Mouse (Mus musculus) liver, embryonic 14.5 days (tissue): ENCODE measurements around the gene Naga. TPM values are rescaled to one million over a fixed set of nuclear protein-coding genes. Genes with fewer than 3 reads are reported as not detected.
A peak's percentile ranks its signal among the peaks of the same experiment; 100 is the strongest.

Experiments used
- ATAC-seq: fragments of 200-750 bp; cut with Nextera tagmentation; 2 replicates; pipeline ENCODE4 v1.8.0; 2017; ENCODE audit warnings: moderate number of reproducible peaks, mild to moderate bottlenecking, moderate library complexity; ENCODE audit not compliant: insufficient read depth
- DNase-seq, 3 experiments: peaks; one replicate each; pipeline ENCODE4 v3.0.0-alpha.2; 2012 to 2013; ENCODE audit warnings: low read depth in 3 of 3, low spot score in 3 of 3
- H3K27ac ChIP-seq: fragments of 300-500 bp; sonication (generic); 2 replicates; pipeline ENCODE4 v1.5.1; 2014; ENCODE audit warnings: moderate library complexity, mild to moderate bottlenecking, control low read depth, inconsistent platforms
- H3K27me3 ChIP-seq: fragments of 300-500 bp; sonication (generic); 2 replicates; pipeline ENCODE4 v1.6.1; 2014; ENCODE audit warnings: mild to moderate bottlenecking, low read length, moderate library complexity; ENCODE audit not compliant: control insufficient read depth, insufficient read depth
- H3K36me3 ChIP-seq: fragments of 300-500 bp; sonication (generic); replicated peaks from 2 replicates; pipeline ENCODE4 v1.6.1; 2014; ENCODE audit warnings: low read depth; ENCODE audit not compliant: control insufficient read depth, insufficient read depth
- H3K4me1 ChIP-seq, 2 experiments: fragments of 200-500 bp in 1 of 2; fragments of 300-500 bp in 1 of 2; sonication (generic) in 1 of 2; replicated peaks; 2 replicates each; pipeline ENCODE4 v1.6.1; 2012 to 2014; ENCODE audit warnings: antibody characterized with exemption in 1 of 2, inconsistent platforms in 1 of 2, low read length in 1 of 2; ENCODE audit not compliant: control insufficient read depth in 2 of 2, insufficient read depth in 2 of 2
- H3K4me2 ChIP-seq: fragments of 300-500 bp; sonication (generic); 2 replicates; pipeline ENCODE4 v1.6.1; 2014; ENCODE audit warnings: low read depth, mild to moderate bottlenecking, control low read depth, moderate library complexity
- H3K4me3 ChIP-seq, 2 experiments: fragments of 200-500 bp in 1 of 2; fragments of 300-500 bp in 1 of 2; sonication (generic) in 1 of 2; 2 replicates each; pipeline ENCODE4 v1.5.1; 2012 to 2014; ENCODE audit warnings: low read depth in 2 of 2, low read length in 2 of 2, mild to moderate bottlenecking in 2 of 2, control low read depth in 1 of 2, inconsistent platforms in 1 of 2, moderate library complexity in 1 of 2; ENCODE audit not compliant: insufficient read depth in 1 of 2
- H3K9ac ChIP-seq: fragments of 300-500 bp; sonication (generic); replicated peaks from 2 replicates; pipeline ENCODE4 v1.6.1; 2014; ENCODE audit warnings: mild to moderate bottlenecking, control low read depth, moderate library complexity
- H3K9me3 ChIP-seq: fragments of 300-500 bp; sonication (generic); 2 replicates; pipeline ENCODE4 v1.6.1; 2016; ENCODE audit warnings: low read length, mixed read lengths; ENCODE audit not compliant: control insufficient read depth
- CTCF ChIP-seq: IDR thresholded peaks from 2 replicates; pipeline ENCODE4 v1.5.1; 2016; ENCODE audit warnings: antibody characterized with exemption, low read depth, control low read depth
- EP300 ChIP-seq: IDR thresholded peaks from 2 replicates; pipeline ENCODE4 v1.6.1; 2016; ENCODE audit warnings: antibody characterized with exemption, low read depth
- whole genome bisulfite sequencing: fragments of 180-500 bp; shearing (Covaris S2); extraction: QIAGEN DNeasy Blood & Tissue Kit; methylation state at CpG from one replicate; pipeline ENCODE4 v1.1.7; 2014; ENCODE audit not compliant: insufficient replicate concordance; 5-methylcytosine and 5-hydroxymethylcytosine counted together
- polyA plus RNA-seq, 2 experiments: library from polyadenylated mRNA; depleted of rRNA in 1 of 2; stranded (reverse) in 1 of 2; unstranded in 1 of 2; fragments of >200 nt; fragmentation: Nextera tagmentation in 1 of 2; extraction: Ambion mirVana in 1 of 2; gene quantifications; 2 replicates each; pipeline versions ENCODE4 v1.2.1 to v1.2.3; 2012 to 2014

Gene Naga
- polyA plus RNA-seq, 2 experiments = 34.2 to 47.7 TPM

DNA sequence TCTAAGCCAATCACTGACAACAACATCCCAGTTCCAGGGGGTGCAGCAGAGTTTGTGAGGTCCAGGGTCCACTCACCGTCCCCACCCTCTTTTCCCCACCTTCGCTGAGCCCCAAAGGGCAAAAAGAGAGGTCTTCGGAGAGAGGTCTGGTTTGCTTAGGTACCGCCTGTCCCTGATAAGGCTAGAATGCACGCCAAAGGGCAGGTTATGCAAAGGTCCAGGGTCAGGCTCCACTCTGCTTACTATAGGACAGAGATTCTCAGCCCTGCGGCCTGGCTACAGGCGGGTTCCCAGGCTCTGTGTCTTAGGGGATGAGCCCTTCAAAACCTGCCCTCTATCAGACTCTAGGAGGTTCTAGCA, 40.8 kb upstream of the Naga start:
- Histone ChIP-seq H3K9me3 (no peaks in the 10 kb centered on the region), H3K4me2 (peak overlapping the region; percentile 50), H3K36me3 (no peaks in the 10 kb centered on the region), H3K27ac (no peak overlapping the region), H3K4me1 (peaks cover 0 to 11% of the 10 kb centered on the region in 2 experiments; a peak in 2 of 4 replicates), H3K9ac (no peak overlapping the region), H3K27me3 (no peaks in the 10 kb centered on the region), H3K4me3 (peak overlapping the region; percentile 40 to 53)
- DNase-seq (peak in 2 of 3 experiments; percentile 24 to 34), ATAC-seq (peak; percentile 77)
- 26% methylated on average over 7 of the region's 7 CpGs for WGBS
- TF ChIP-seq CTCF = no peak
- no peak for TF ChIP-seq EP300

DNA sequence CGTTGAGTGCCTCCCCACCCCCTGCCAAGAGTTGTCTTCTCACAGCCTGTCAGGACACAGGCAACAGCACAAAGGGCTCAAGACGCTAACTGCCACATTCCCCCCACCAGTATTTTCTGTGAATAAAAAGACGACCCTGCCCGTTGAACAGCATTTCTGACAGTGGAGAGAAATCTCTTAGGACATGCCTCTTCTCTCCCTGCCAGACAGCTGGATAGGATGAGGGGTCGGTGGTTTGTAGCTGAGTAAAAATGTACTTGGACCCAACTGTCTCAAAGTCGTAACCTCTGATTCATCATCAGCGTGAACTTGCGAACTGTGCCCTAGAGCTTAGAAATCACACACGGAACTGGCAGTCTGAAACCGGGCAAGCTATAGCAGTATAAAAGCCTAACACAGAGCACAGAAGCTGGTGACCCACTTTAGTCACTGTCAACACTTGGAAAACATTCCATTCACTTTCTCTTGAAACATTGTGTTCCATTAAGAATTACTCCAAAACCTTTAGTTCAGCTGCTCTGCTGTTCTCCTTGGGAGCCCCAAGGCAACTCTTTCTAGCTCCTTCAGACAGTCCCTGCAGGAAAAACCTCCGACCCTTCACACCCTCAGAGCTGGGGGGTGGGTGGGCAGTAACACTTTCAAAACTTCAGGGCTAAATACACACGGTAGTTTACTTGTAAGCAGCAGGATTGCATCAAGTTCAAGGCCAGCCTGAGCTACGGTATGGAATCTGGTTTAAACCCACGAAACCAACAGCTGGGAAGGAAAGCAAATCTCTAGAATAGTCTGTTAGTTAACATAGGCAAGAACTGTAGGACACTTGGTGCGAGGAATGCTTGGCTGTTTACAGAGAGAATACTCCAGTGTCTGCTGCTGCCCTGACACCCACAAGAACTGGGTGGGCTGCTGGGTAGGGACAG, 39.8 kb upstream of the Naga start:
- no peak for TF ChIP-seq EP300
- TF ChIP-seq CTCF = no peak
- H3K27ac ChIP-seq = no peak overlapping the region; the same call in 1 of the 2 replicates

DNA sequence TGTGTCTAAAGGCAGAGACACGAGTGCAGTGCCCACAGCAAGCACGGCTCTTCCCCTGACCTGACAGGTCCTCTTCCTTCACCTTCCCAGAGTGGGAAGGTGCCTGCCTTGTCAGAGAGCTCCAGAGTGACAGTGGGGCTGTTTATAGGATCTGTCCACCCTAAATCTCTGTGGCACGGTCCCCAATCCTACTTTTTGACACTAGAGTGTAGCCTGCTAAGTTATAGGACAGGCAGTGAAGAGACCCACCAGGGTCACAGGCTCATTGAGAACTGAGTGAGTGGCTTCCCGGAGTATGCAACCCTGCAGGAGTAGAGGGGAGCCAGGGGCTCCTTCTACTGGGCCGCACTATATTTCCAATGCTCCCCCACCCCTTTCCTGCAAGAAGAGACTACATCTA, 39.0 kb upstream of the Naga start:
- H3K27ac ChIP-seq = no peak overlapping the region
- no peaks in the 10 kb centered on the region for H3K36me3 ChIP-seq
- no peak for DNase-seq
- H3K27me3 ChIP-seq = no peaks in the 10 kb centered on the region
- no peak overlapping the region for H3K4me3 ChIP-seq
- no peak overlapping the region for H3K9ac ChIP-seq
- TF ChIP-seq EP300 (no peak), CTCF (no peak)
- H3K4me1 ChIP-seq = peaks cover 0 to 11% of the 10 kb centered on the region in 2 experiments; a peak in 2 of 4 replicates
- H3K9me3 ChIP-seq = no peaks in the 10 kb centered on the region
- peak overlapping the region; percentile 18 for H3K4me2 ChIP-seq
- 54% methylated on average over 5 of the region's 5 CpGs for WGBS
- ATAC-seq = no peak

More for the DNA sequence above, 39.8 kb upstream of the Naga start:
- Histone ChIP-seq H3K9me3 (no peaks in the 10 kb centered on the region), H3K9ac (no peak overlapping the region), H3K4me1 (peaks cover 0 to 11% of the 10 kb centered on the region in 2 experiments; a peak in 2 of 4 replicates), H3K4me2 (peak overlapping the region; percentile 18), H3K27me3 (no peaks in the 10 kb centered on the region), H3K4me3 (peak overlapping the region; percentile 3 to 14; a peak in 2 of 4 replicates), H3K36me3 (no peaks in the 10 kb centered on the region)
- WGBS = 53% methylated on average over 15 of the region's 15 CpGs
- ATAC-seq (no peak), DNase-seq (no peak)

DNA sequence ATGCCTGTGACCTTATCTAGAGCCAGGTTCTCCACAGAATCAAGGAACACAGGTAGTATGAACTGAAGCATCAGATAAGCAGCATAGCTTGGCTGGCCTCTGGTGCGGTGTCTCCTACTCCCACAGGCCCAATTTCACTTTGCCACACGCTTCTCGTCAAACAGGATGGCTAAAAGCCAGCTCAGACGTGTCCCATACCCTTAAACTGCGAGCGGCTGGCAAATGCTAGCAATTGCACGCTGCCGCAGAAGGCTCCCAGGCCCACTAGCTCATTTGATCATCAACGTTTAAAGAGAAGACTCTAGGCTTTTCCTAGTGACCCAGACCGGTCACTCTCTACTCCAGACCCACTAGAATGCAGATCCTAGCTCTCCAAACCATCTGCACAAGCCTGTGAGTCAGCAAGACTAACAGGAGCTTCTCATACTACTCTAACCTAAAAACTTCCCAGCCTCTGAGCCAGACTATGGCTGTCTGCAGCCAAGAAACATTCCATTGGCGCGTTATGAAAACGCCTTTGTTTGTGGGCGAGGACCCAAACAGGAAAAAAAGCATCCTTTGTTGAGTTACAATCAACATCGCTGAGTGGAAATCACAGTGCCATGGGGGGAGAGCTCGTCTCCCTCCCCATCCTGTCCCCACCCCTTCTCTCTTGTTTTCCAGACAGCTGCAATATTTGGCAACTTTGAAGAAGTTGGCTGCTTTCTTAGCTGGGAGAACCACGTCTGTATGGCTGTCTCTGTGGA, 37.8 kb upstream of the Naga start:
- Histone ChIP-seq H3K9me3 (no peaks in the 10 kb centered on the region), H3K27ac (no peak overlapping the region), H3K36me3 (no peaks in the 10 kb centered on the region), H3K27me3 (no peaks in the 10 kb centered on the region), H3K9ac (no peak overlapping the region), H3K4me1 (peaks cover 0 to 11% of the 10 kb centered on the region in 2 experiments; a peak in 2 of 4 replicates), H3K4me3 (no peak overlapping the region), H3K4me2 (no peak overlapping the region)
- DNase-seq = no peak
- no peak for TF ChIP-seq CTCF
- TF ChIP-seq EP300 = no peak
- 67% methylated on average over 17 of the region's 17 CpGs for WGBS
- no peak for ATAC-seq

DNA sequence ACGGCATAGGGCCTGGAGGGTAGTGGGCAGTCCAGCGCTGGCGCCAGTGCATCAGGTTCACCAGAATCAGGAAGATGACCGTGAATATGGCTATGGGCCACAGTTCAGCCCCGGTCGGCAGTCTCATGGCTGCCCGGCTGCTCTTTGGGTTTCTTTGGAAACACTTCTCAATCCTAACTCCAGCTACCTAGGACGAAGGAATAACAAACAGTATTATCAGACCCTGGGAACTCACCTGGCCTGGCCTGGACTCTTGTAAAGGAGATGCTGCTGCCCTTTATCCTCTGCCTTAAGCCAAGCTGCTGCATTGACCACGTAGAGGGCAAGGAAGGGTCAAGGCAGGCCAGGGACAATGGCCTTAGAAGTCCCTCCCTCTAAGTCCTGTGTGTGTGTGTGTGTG, 37.1 kb upstream of the Naga start:
- no peak overlapping the region for H3K4me3 ChIP-seq
- no peak for ATAC-seq
- 68% methylated on average over 9 of the region's 9 CpGs for WGBS

More for the DNA sequence above, 37.1 kb upstream of the Naga start:
- Histone ChIP-seq H3K36me3 (no peaks in the 10 kb centered on the region), H3K9ac (no peak overlapping the region), H3K4me1 (peaks cover 0 to 10% of the 10 kb centered on the region in 2 experiments; a peak in 2 of 4 replicates), H3K27me3 (no peaks in the 10 kb centered on the region), H3K4me2 (no peak overlapping the region), H3K9me3 (no peaks in the 10 kb centered on the region), H3K27ac (no peak overlapping the region)
- DNase-seq = no peak
- no peak for TF ChIP-seq EP300
- TF ChIP-seq CTCF = no peak
